Mouse (Mus musculus) adrenal gland, adult 8-10 months (tissue): Measurements from ENCODE around the gene Ntn5. TPM values are rescaled to one million over a fixed set of nuclear protein-coding genes. Genes with fewer than 3 reads are reported as not detected.

Experiments used
- DNase-seq: peaks from one replicate; pipeline ENCODE4 v3.0.0; 2022
- total RNA-seq, 4 experiments: library from RNA; stranded (reverse); gene quantifications; 2 replicates each; pipeline ENCODE4 v1.2.4; 2022

The Ntn5 gene
- total RNA-seq, 4 experiments from 2014 or later = 0.21 to 0.68 (median 0.32) TPM; not detected in 1

DNA sequence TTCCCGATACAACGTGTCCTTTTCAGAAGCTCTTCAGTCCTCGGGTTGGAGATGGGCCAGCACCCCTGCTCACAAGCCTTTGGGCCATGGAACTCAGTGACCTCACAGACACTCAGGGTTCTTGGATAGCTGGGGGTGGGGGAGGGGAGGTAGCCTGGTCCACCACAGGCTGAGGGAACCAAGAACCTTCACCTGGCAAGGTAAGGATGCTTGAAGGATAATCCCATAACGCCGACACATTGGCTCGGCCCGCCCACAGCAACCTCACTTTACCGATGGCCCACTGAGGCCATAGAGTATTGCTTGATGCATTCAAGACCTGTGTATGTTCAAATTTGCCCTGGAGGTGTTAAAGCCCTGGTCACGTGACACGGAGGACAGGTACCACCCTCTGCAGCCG, 41.9 kb downstream of the Ntn5 start, which contains the start of gene Spaca4:
Gene Spaca4 (minus strand): TSS at position 101 of the 400 bp plus-strand sequence.
- DNase-seq = no peak

DNA sequence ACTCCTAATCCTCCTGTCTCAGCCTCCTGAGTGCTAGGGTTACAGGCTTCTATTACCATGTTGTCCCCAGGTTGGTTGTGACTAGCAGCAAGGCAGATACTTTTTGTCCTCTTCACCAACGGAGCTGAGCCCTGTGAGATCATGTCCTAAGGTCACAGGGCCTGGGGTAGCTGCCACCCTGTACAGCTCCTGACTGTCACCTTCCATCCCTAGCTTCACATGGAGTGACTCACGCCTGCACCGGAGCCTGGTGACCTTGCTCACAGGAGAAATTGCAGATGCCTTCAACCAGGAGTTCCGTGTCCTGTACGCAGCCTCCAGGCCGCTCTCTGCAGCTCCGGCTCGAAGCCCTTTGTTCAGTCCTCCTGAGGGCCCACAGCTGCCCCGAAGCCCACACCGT, 42.6 kb downstream of the Ntn5 start:
- no peak for DNase-seq

DNA sequence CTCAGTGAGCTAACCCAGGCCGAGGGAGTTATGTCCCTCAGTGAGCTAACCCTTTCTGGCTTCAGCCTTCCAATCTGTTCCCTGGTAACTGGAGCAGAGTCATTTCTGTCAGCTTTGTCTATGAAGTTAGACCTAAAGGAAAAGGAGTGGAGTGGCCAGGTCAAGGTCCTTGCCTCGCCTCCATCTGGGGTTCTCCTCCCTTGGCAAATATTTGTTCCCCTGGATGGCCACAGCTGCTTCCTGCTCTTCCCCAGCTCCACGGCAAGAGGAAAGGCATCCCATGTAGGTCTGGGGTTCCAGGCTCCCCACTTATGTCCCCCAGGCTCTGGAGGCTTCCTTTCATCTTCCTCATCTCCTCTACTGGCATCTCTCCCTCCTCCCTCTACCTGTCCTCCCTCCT, 43.8 kb downstream of the Ntn5 start:
- no peak for DNase-seq

DNA sequence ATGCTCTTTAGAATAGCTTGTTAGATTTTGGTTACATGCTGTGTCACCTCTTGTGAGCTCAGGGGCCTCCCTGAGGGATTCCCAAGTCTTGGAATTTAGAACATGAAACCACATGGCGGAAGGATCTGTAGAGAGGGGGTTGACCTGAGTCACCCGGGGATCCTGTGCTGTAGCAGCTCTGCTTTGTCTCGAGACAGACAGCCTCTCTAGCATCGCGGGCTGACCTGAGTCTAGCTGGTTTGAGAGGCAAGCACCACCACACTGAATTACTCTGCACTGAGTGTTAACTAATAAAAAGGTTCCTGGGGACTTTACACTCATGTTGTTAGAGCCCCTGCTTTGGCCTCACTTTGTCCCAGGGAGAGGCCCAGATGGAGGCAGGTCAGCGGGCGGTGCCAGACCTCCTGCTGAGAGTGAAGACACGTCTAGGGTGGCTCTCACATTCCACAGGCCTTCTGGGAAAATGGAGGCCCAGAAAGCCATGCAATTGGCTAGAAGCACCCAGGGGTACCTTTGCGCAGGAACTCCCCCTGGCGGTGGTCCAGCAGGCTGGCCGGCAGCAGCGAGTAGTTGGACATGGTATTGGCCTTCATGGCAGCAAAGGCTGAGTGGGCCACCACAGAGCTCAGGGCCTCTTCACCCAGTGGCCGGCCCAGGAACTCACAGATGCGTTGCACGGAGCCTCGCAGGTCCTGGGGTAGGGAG, 47.1 kb downstream of the Ntn5 start:
- DNase-seq = no peak

DNA sequence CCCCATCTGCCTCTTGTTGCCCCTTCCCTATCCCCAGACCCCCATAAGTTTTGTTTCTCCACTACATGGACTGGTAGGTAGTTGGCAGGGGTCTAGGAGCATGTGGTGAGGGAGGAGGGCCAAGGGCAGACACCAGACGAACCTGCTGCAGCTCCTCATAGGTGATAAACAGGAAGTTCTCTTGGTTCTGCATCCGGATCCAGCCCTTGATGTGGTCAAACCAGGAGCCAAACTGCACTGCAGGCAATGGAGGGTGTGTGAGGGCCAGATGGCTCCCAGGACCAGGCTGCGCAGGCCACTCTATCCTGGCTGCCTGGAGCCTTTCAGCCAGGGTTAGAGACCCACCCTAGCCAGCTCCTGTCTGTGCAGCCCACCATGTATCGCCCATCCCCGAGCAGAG, 49.7 kb downstream of the Ntn5 start:
- no peak for DNase-seq

DNA sequence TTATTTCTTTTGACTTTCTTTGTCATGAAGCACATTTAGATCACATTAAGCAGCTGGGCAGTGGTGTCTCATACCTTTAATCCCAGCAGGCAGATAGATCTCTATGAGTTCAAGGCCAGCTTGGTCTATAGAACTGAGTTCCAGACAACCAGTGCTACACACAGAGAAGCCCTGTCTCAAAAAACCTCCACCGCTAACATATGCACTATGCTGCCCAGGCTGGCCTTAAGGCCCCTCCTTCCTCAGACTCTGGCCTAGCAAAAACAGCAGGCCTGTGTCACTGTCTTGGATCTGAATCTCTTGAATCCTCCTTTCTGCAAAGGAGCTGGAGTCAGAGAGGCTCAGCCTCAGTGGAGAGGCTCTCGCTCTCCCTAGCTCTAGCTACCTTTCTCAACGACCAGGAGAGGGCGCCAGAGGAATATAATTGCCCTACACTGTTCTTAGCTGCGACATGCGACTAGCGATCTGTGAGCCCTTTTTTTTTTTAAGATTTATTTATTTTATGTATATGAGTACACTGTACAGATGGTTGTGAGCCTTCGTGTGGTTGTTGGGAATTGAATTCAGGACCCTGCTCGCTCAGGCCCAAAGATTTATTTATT, 55.4 kb downstream of the Ntn5 start:
- peak; percentile 70 for DNase-seq

DNA sequence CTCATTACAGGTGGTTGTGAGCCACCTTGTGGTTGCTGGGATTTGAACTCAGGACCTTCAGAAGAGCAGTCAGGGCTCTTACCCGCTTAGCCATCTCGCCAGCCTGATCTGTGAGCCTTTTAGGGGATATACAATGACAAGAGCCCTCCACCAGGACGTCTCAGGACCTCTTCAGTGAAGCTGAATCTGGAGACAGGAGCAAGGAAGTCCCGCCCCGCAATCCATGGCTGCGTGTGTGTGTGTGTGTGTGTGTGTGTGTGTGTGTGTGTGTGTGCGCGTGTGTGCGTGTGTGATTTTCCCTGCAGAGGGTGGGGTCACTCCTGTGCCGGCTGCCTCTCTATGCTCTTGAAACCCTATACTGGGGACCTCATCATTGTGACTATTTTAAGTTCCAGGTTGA, 56.0 kb downstream of the Ntn5 start:
- no peak for DNase-seq

DNA sequence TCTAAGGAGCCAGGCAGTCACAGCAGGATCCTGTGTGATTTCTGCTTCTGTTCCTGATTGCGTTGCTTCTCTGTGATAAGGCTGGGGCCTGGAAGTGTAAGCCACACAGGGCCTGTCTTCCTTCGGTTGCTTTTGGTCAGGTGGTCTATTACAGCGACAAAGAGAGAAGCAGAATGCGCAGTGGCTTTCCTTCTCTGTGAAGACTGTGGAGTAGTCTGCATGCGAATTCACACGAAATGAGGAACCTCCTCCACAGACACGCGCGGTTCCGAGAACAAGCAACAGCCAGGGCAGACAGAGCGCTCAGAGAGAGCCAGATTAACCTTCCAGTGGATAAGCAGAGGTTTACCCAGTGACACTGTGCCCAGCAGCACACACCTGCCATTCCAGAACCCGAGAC, 57.5 kb downstream of the Ntn5 start:
- DNase-seq = no peak

DNA sequence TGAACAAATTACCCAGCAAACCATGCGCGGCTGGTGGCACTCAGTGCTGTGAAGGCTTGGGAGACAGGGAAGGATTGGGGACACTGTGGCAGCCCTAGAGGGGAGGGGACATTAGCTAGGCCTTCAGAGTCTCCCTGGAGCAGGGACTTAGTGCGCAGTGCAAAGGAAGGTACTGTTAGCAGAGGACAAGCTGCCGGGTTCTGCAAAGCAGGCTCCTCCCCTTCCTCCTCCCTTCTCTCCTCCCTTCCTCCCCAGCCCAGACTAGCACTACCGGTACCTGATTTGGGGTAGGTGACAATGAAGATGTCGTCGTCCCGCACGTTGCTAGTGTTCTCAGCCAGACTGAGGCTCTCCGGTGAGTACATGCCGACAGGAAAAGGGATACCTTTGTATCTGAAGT, 58.0 kb downstream of the Ntn5 start:
- no peak for DNase-seq

DNA sequence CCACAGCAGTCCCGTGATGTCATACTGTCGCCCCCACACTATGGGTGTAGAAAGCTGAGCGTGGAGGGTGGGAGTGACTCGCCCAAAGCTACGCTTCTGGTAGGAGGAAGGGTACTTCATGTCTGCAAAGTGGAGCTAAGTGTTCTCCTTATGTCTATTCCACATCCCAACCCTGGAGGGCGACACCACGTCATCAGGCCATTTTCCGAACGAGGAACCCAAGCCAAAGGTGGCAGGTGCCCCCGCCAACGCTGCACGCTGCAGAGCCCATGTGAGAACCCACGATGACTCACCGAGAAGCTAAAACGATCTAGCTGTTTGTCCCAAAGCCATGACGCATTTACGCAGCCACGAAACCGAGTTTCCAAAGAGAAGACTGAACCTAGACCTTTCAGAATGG, 58.5 kb downstream of the Ntn5 start:
- DNase-seq = no peak

Other genes starting within 250 kb of the Ntn5 start
- 10 to 100 TPM; 28.5 to 33.9 (median 29.8) TPM for gene Gys1, start 249.2 kb upstream of the Ntn5 start, total RNA-seq
- 10 to 100 TPM; 36.8 to 43.8 (median 38.8) TPM for gene Ruvbl2, start 245.9 kb upstream of the Ntn5 start, total RNA-seq
- gene Ftl1, start 224.1 kb upstream of the Ntn5 start, total RNA-seq = 1,000 to 10,000 TPM; 1,223 to 1,354 (median 1,306) TPM
- gene Bax, start 217.1 kb upstream of the Ntn5 start, total RNA-seq = 100 to 1,000 TPM in 1 of 4 experiments, 10 to 100 TPM in 3; 71.7 to 105 (median 89.1) TPM
- gene Tulp2, start 202.1 kb upstream of the Ntn5 start, total RNA-seq = 1 to 10 TPM in 2 of 4 experiments, under 1 TPM in 2; 0.20 to 2.5 (median 0.94) TPM
- 10 to 100 TPM; 38.9 to 41.2 (median 40.2) TPM for gene Gm45808, start 197.2 kb upstream of the Ntn5 start, total RNA-seq
- 10 to 100 TPM; 65.1 to 80.0 (median 69.2) TPM for gene Dhdh, start 195.2 kb upstream of the Ntn5 start, total RNA-seq
- gene Nucb1, start 173.6 kb upstream of the Ntn5 start, total RNA-seq = 100 to 1,000 TPM; 291 to 305 (median 294) TPM
- gene Ppp1r15a, start 157.8 kb upstream of the Ntn5 start, total RNA-seq = 10 to 100 TPM; 29.2 to 62.8 (median 45.0) TPM
- 1 to 10 TPM; 3.1 to 6.9 (median 4.3) TPM for gene Plekha4, start 157.7 kb upstream of the Ntn5 start, total RNA-seq
- 1 to 10 TPM in 2 of 4 experiments, under 1 TPM in 1, not detected in 1; 0.99 to 2.6 (median 2.1) TPM for gene Hsd17b14, start 129.1 kb upstream of the Ntn5 start, total RNA-seq
- 100 to 1,000 TPM; 191 to 306 (median 245) TPM for gene Bcat2, start 113.9 kb upstream of the Ntn5 start, total RNA-seq
- not detected for gene Fgf21, start 68.5 kb upstream of the Ntn5 start, total RNA-seq
- gene Fut1, start 66.7 kb upstream of the Ntn5 start, total RNA-seq = not detected
- under 1 TPM; 0.14 to 0.68 (median 0.38) TPM for gene Izumo1, start 62.2 kb upstream of the Ntn5 start, total RNA-seq
- gene Rasip1, start 56.5 kb upstream of the Ntn5 start, total RNA-seq = 10 to 100 TPM; 15.5 to 30.2 (median 21.4) TPM
- gene Mamstr, start 44.0 kb upstream of the Ntn5 start, total RNA-seq = 10 to 100 TPM in 1 of 4 experiments, 1 to 10 TPM in 3; 2.4 to 14.9 (median 3.6) TPM
- gene Fut2, start 17.6 kb upstream of the Ntn5 start, total RNA-seq = under 1 TPM in 2 of 4 experiments, not detected in 2; 0.11 to 0.18 TPM
- gene Sec1, start 10.4 kb downstream of the Ntn5 start, total RNA-seq = under 1 TPM; 0.15 to 0.59 (median 0.30) TPM
- 10 to 100 TPM; 11.5 to 28.2 (median 18.9) TPM for gene Car11, start 15.8 kb downstream of the Ntn5 start, total RNA-seq
- gene Dbp, start 21.1 kb downstream of the Ntn5 start, total RNA-seq = 100 to 1,000 TPM; 254 to 411 (median 333) TPM
- 1,000 to 10,000 TPM; 1,011 to 1,224 (median 1,104) TPM for gene Rpl18, start 31.4 kb downstream of the Ntn5 start, total RNA-seq
- gene Sphk2, start 34.0 kb downstream of the Ntn5 start, total RNA-seq = 10 to 100 TPM; 36.9 to 40.2 (median 39.3) TPM
- gene Fam83e, start 37.2 kb downstream of the Ntn5 start, total RNA-seq = 1 to 10 TPM in 1 of 4 experiments, under 1 TPM in 3; 0.29 to 2.1 (median 0.66) TPM
- not detected for gene Spaca4, start 41.8 kb downstream of the Ntn5 start, total RNA-seq
- gene Lmtk3, start 99.7 kb downstream of the Ntn5 start, total RNA-seq = 10 to 100 TPM in 3 of 4 experiments, 1 to 10 TPM in 1; 8.9 to 24.9 (median 15.5) TPM
- 1 to 10 TPM in 2 of 4 experiments, under 1 TPM in 2; 0.52 to 4.5 (median 1.8) TPM for gene Sult2b1, start 100.6 kb downstream of the Ntn5 start, total RNA-seq
- gene Cyth2, start 130.6 kb downstream of the Ntn5 start, total RNA-seq = 100 to 1,000 TPM; 112 to 140 (median 122) TPM
- gene Kcnj14, start 140.8 kb downstream of the Ntn5 start, total RNA-seq = under 1 TPM; 0.17 to 0.65 (median 0.36) TPM
- 10 to 100 TPM; 24.8 to 31.5 (median 30.0) TPM for gene Grwd1, start 146.9 kb downstream of the Ntn5 start, total RNA-seq
- 100 to 1,000 TPM; 127 to 158 (median 151) TPM for gene Kdelr1, start 188.8 kb downstream of the Ntn5 start, total RNA-seq
- 1 to 10 TPM in 3 of 4 experiments, under 1 TPM in 1; 0.78 to 1.4 (median 1.2) TPM for gene Grin2d, start 194.4 kb downstream of the Ntn5 start, total RNA-seq
- gene Syngr4, start 212.7 kb downstream of the Ntn5 start, total RNA-seq = under 1 TPM in 1 of 4 experiments, not detected in 3; 0.78 TPM
- 10 to 100 TPM; 36.3 to 60.3 (median 52.9) TPM for gene Tmem143, start 212.9 kb downstream of the Ntn5 start, total RNA-seq
- gene Emp3, start 237.4 kb downstream of the Ntn5 start, total RNA-seq = 100 to 1,000 TPM; 302 to 612 (median 463) TPM
- 10 to 100 TPM; 17.8 to 92.8 (median 47.9) TPM for gene Ccdc114, start 240.1 kb downstream of the Ntn5 start, total RNA-seq